Mouse (Mus musculus) c-Kit-negative CD71-positive TER-119-positive erythroid progenitor cells, embryonic 14.5 days (primary cell): ENCODE results near the gene 4930451I11Rik.

Source experiments
- DNase-seq: peaks from one replicate; pipeline ENCODE4 v3.0.0-alpha.2; 2013; ENCODE audit warnings: low read depth, low spot score

Gene 4930451I11Rik

GRCm38 (mm10) chr7:126833294-126833693 is 1.9 kb upstream of the 4930451I11Rik start:
- no peak for DNase-seq

- peak; percentile 29 for DNase-seq
These were observed 678 bp upstream of the 4930451I11Rik start for GRCm38 (mm10) chr7:126832036-126832598.

GRCm38 (mm10) chr7:126825952-126826351 is 5.5 kb downstream of the 4930451I11Rik start:
- DNase-seq, result no peak

GRCm38 (mm10) chr7:126825403-126825802 is 6.0 kb downstream of the 4930451I11Rik start:
- no peak for DNase-seq

GRCm38 (mm10) chr7:126823940-126824339 is 7.5 kb downstream of the 4930451I11Rik start:
- no peak for DNase-seq

GRCm38 (mm10) chr7:126823202-126823711 is 8.2 kb downstream of the 4930451I11Rik start:
- DNase-seq, result no peak

GRCm38 (mm10) chr7:126822741-126823140 is 8.7 kb downstream of the 4930451I11Rik start:
- no peak for DNase-seq

- DNase-seq, result peak; percentile 63
These were observed 9.5 kb downstream of the 4930451I11Rik start for GRCm38 (mm10) chr7:126821835-126822511.

- DNase-seq, result no peak
These were observed 12.6 kb downstream of the 4930451I11Rik start for GRCm38 (mm10) chr7:126818818-126819217.

- no peak for DNase-seq
These were observed 13.8 kb downstream of the 4930451I11Rik start for GRCm38 (mm10) chr7:126817595-126817994.

- no peak for DNase-seq
These were observed 14.9 kb downstream of the 4930451I11Rik start for GRCm38 (mm10) chr7:126816494-126816893.

- DNase-seq, result no peak
These were observed 15.7 kb downstream of the 4930451I11Rik start for GRCm38 (mm10) chr7:126815726-126816222.

GRCm38 (mm10) chr7:126809723-126810369 is 21.6 kb downstream of the 4930451I11Rik start:
- no peak for DNase-seq

- DNase-seq, result peak; percentile 61
These were observed 22.6 kb downstream of the 4930451I11Rik start for GRCm38 (mm10) chr7:126808703-126809455.

GRCm38 (mm10) chr7:126807405-126807804 is 24.0 kb downstream of the 4930451I11Rik start:
- DNase-seq, result no peak

- DNase-seq, result no peak
These were observed 24.5 kb downstream of the 4930451I11Rik start for GRCm38 (mm10) chr7:126806956-126807355.

GRCm38 (mm10) chr7:126803751-126804150 is 27.7 kb downstream of the 4930451I11Rik start:
- DNase-seq, result no peak

GRCm38 (mm10) chr7:126803181-126803580 is 28.3 kb downstream of the 4930451I11Rik start:
- no peak for DNase-seq

GRCm38 (mm10) chr7:126802134-126802889 is 29.1 kb downstream of the 4930451I11Rik start:
- no peak for DNase-seq

- no peak for DNase-seq
These were observed 30.4 kb downstream of the 4930451I11Rik start for GRCm38 (mm10) chr7:126801057-126801422.
